Mouse (Mus musculus): ENCODE results near the gene Gm9837. TPM values are rescaled to one million over a fixed set of nuclear protein-coding genes. Genes with fewer than 3 reads are reported as not detected.

Gm9837 gene
- total RNA-seq, 2 experiments from 2014 or later: not detected

GRCm38 (mm10) chr11:53425251-53425650, 45.0 kb downstream of the Gm9837 start:
- H3K4me3 ChIP-seq: no peak overlapping the region
- no peak for TF ChIP-seq CTCF (IDR thresholded peaks at IDR 0.05)
- no peak overlapping the region for H3K27ac ChIP-seq
- DNase-seq: no peak
- intact Hi-C loops (cut with DNase I): no loop called here

- Histone ChIP-seq H3K27ac (no peak overlapping the region), H3K4me3 (no peak overlapping the region)
- intact Hi-C loops (cut with DNase I): no loop called here
- no peak for DNase-seq
- TF ChIP-seq CTCF (IDR thresholded peaks at IDR 0.05): no peak
These were observed 45.5 kb downstream of the Gm9837 start for GRCm38 (mm10) chr11:53424826-53425225.

- no peak for TF ChIP-seq CTCF (IDR thresholded peaks at IDR 0.05)
- Histone ChIP-seq H3K27ac (no peak within 1 kb of the TSS), H3K4me3 (no peak within 1 kb of the TSS)
- DNase-seq: no peak
- intact Hi-C loops (cut with DNase I): no loop called here
These were observed 47.2 kb downstream of the Gm9837 start, which contains the start of gene Leap2 for GRCm38 (mm10) chr11:53423036-53423435. Leap2 (minus strand) TSS chr11:53423170.

Other genes starting within 250 kb of the Gm9837 start
- 100 to 1,000 TPM in 1 of 2 experiments, 10 to 100 TPM in 1; 80.2 to 106 TPM for gene Hspa4, start 170.0 kb downstream of the Gm9837 start, total RNA-seq (2021)
- gene Zcchc10, start 145.8 kb downstream of the Gm9837 start, total RNA-seq (2021): 1 to 10 TPM; 5.5 to 9.4 TPM
- gene Aff4, start 119.6 kb downstream of the Gm9837 start, total RNA-seq (2021): 100 to 1,000 TPM in 1 of 2 experiments, 10 to 100 TPM in 1; 99.7 to 107 TPM
- not detected for gene Leap2, start 47.3 kb downstream of the Gm9837 start, total RNA-seq (2021)
- 1,000 to 10,000 TPM; 1,156 to 1,696 TPM for gene Uqcrq, start 39.6 kb downstream of the Gm9837 start, total RNA-seq (2021)
- gene Gdf9, start 39.5 kb downstream of the Gm9837 start, total RNA-seq (2021): under 1 TPM; 0.26 to 0.61 TPM
- not detected for gene Gm10447, start 13.4 kb downstream of the Gm9837 start, total RNA-seq (2021)
- under 1 TPM; 0.36 to 0.54 TPM for gene Shroom1, start 13.3 kb downstream of the Gm9837 start, total RNA-seq (2021)
- gene Gm9945, start 9.7 kb upstream of the Gm9837 start, total RNA-seq (2021): not detected
- gene Sowaha, start 9.8 kb upstream of the Gm9837 start, total RNA-seq (2021): under 1 TPM; 0.06 to 0.15 TPM
- 10 to 100 TPM in 1 of 2 experiments, 1 to 10 TPM in 1; 9.5 to 14.0 TPM for gene Sept8, start 48.8 kb upstream of the Gm9837 start, total RNA-seq (2021)
- 1 to 10 TPM; 4.6 to 6.3 TPM for gene Kif3a, start 96.9 kb upstream of the Gm9837 start, total RNA-seq (2021)
- gene Il4, start 148.2 kb upstream of the Gm9837 start, total RNA-seq (2021): not detected
- gene Il13, start 164.2 kb upstream of the Gm9837 start, total RNA-seq (2021): not detected
- 1 to 10 TPM; 4.1 to 5.2 TPM for gene Rad50, start 236.8 kb upstream of the Gm9837 start, total RNA-seq (2021)

Data from gastrocnemius, adult 2 months (tissue).